In genomic region chr2:18822711-18823110, GRCm38 (mm10) we compare ENCODE assay signal across 7 mouse cellular contexts.
DNase-seq lines count a peak whose midpoint lies in the region; ATAC-seq lines count a peak whose summit lies in the region.

No protein-coding gene starts in this region.

- intact Hi-C loops in heart, postnatal 36 days (cut with DNase I): loop anchor here (5.0 kb wide), 1 partner anchor 175 kb away; the partner anchor contains the start of genes 4930426L09Rik and Pip4k2a

- ATAC-seq in megakaryocyte, adult 5-6 weeks (ENCODE audit: poor library complexity, severe bottlenecking): no peak

- peak; percentile 51 for DNase-seq in kidney, postnatal 10 days
- no peak for DNase-seq in kidney, adult 8-10 months
- DNase-seq in cerebellum, adult 8-10 months: peak; percentile 8
- peak; percentile 63 for DNase-seq in gastrocnemius, adult 18-20 months (ENCODE audit: low spot score)
- peak; percentile 53 to 58 for DNase-seq in heart, postnatal 36 days
- DNase-seq in thymus, postnatal 0 days (ENCODE audit: low spot score): no peak

Comparison
In these comparisons a context has a peak if more than half of its experiments do, and no peak if none do; other contexts are left out.
1. DNase-seq: peak in kidney, postnatal 10 days (single experiment), cerebellum, adult 8-10 months (single experiment), gastrocnemius, adult 18-20 months (single experiment) and heart, postnatal 36 days (2 of 2); none in kidney, adult 8-10 months (0 of 2) and thymus, postnatal 0 days (single experiment).